Mouse (Mus musculus): ENCODE measurements at regions not wholly inside any gene's neighbourhood (a gene's known extent, or its start where the extent isn't known, plus 50 kb on each side); places are given as distances from the start of the nearest gene placed in this dataset.

- no peak for ATAC-seq (ENCODE audit: insufficient number of reproducible peaks, insufficient read depth, low FRiP score, low TSS enrichment)
- H3K9ac ChIP-seq: no peak overlapping the region
- 74% methylated on average over 11 of the region's 11 CpGs for WGBS
These were observed 111.4 kb downstream of the Cd83 start for GRCm38 (mm10) chr13:43895990-43896389.

GRCm38 (mm10) chr13:43897046-43897445 lies 112.5 kb downstream of the Cd83 start:
- ATAC-seq (ENCODE audit: insufficient number of reproducible peaks, insufficient read depth, low FRiP score, low TSS enrichment): no peak
- H3K4me1 ChIP-seq: peaks cover 3% of the 10 kb centered on the region; the same call in 1 of the 2 replicates
- H3K4me2 ChIP-seq (replicated peaks): no peak overlapping the region
- 76% methylated on average over 8 of the region's 8 CpGs for WGBS
- H3K9ac ChIP-seq: no peak overlapping the region
- H3K27ac ChIP-seq: no peak overlapping the region
- H3K36me3 ChIP-seq: no peaks in the 10 kb centered on the region
- no peaks in the 10 kb centered on the region for H3K9me3 ChIP-seq
- H3K4me3 ChIP-seq: no peak overlapping the region
- no peaks in the 10 kb centered on the region for H3K27me3 ChIP-seq

More at GRCm38 (mm10) chr13:43895990-43896389, 111.4 kb downstream of the Cd83 start:
- no peak overlapping the region for H3K4me3 ChIP-seq
- H3K4me2 ChIP-seq (replicated peaks): no peak overlapping the region
- no peak overlapping the region for H3K27ac ChIP-seq
- peaks cover 6% of the 10 kb centered on the region; the same call in 1 of the 2 replicates for H3K4me1 ChIP-seq
- no peaks in the 10 kb centered on the region for H3K36me3 ChIP-seq
- H3K27me3 ChIP-seq: no peaks in the 10 kb centered on the region
- no peaks in the 10 kb centered on the region for H3K9me3 ChIP-seq

- 77% methylated on average over 12 of the region's 12 CpGs for WGBS
- no peak overlapping the region for H3K27ac ChIP-seq
- H3K9ac ChIP-seq: no peak overlapping the region
- no peaks in the 10 kb centered on the region for H3K36me3 ChIP-seq
- H3K4me2 ChIP-seq (replicated peaks): no peak overlapping the region
- H3K9me3 ChIP-seq: no peaks in the 10 kb centered on the region
- H3K4me1 ChIP-seq: no peaks in the 10 kb centered on the region
- H3K4me3 ChIP-seq: no peak overlapping the region
- ATAC-seq (ENCODE audit: insufficient number of reproducible peaks, insufficient read depth, low FRiP score, low TSS enrichment): no peak
- H3K27me3 ChIP-seq: no peaks in the 10 kb centered on the region
These were observed 114.1 kb downstream of the Cd83 start for GRCm38 (mm10) chr13:43898555-43899258.

- Histone ChIP-seq H3K4me2 (replicated peaks) (no peak overlapping the region), H3K9me3 (no peaks in the 10 kb centered on the region), H3K27me3 (no peaks in the 10 kb centered on the region), H3K36me3 (no peaks in the 10 kb centered on the region), H3K9ac (no peak overlapping the region), H3K4me3 (no peak overlapping the region), H3K4me1 (no peaks in the 10 kb centered on the region), H3K27ac (no peak overlapping the region)
- 91% methylated on average over 2 of the region's 2 CpGs for WGBS
- ATAC-seq (ENCODE audit: insufficient number of reproducible peaks, insufficient read depth, low FRiP score, low TSS enrichment): no peak
These were observed 115.5 kb downstream of the Cd83 start for GRCm38 (mm10) chr13:43900115-43900514.

GRCm38 (mm10) chr13:43900758-43901157 lies 116.2 kb downstream of the Cd83 start:
- Histone ChIP-seq H3K4me1 (no peaks in the 10 kb centered on the region), H3K9me3 (no peaks in the 10 kb centered on the region)
- ATAC-seq (ENCODE audit: insufficient number of reproducible peaks, insufficient read depth, low FRiP score, low TSS enrichment): no peak

GRCm38 (mm10) chr13:43903391-43903790 lies 118.8 kb downstream of the Cd83 start:
- Histone ChIP-seq H3K4me2 (replicated peaks) (no peak overlapping the region), H3K27me3 (no peaks in the 10 kb centered on the region), H3K9ac (no peak overlapping the region), H3K4me1 (peaks cover 13% of the 10 kb centered on the region), H3K36me3 (no peaks in the 10 kb centered on the region), H3K9me3 (no peaks in the 10 kb centered on the region), H3K4me3 (no peak overlapping the region), H3K27ac (no peak overlapping the region)
- no peak for ATAC-seq (ENCODE audit: insufficient number of reproducible peaks, insufficient read depth, low FRiP score, low TSS enrichment)

More at GRCm38 (mm10) chr13:43900758-43901157, 116.2 kb downstream of the Cd83 start:
- Histone ChIP-seq H3K27me3 (no peaks in the 10 kb centered on the region), H3K27ac (no peak overlapping the region), H3K4me3 (no peak overlapping the region), H3K4me2 (replicated peaks) (no peak overlapping the region), H3K36me3 (no peaks in the 10 kb centered on the region), H3K9ac (no peak overlapping the region)
- WGBS: 67% methylated on average over 7 of the region's 7 CpGs

GRCm38 (mm10) chr13:43904291-43904690 lies 119.7 kb downstream of the Cd83 start:
- no peak overlapping the region for H3K4me3 ChIP-seq
- no peak for ATAC-seq (ENCODE audit: insufficient number of reproducible peaks, insufficient read depth, low FRiP score, low TSS enrichment)
- H3K4me2 ChIP-seq (replicated peaks): no peak overlapping the region
- H3K9me3 ChIP-seq: no peaks in the 10 kb centered on the region
- H3K9ac ChIP-seq: no peak overlapping the region
- H3K36me3 ChIP-seq: no peaks in the 10 kb centered on the region
- H3K27ac ChIP-seq: no peak overlapping the region
- H3K4me1 ChIP-seq: peaks cover 14% of the 10 kb centered on the region
- no peaks in the 10 kb centered on the region for H3K27me3 ChIP-seq
- 35% methylated on average over 1 of the region's 1 CpGs for WGBS

GRCm38 (mm10) chr13:43906241-43906640 lies 121.7 kb downstream of the Cd83 start:
- H3K9me3 ChIP-seq: no peaks in the 10 kb centered on the region
- ATAC-seq (ENCODE audit: insufficient number of reproducible peaks, insufficient read depth, low FRiP score, low TSS enrichment): no peak
- H3K27me3 ChIP-seq: no peaks in the 10 kb centered on the region
- no peak overlapping the region for H3K27ac ChIP-seq
- no peaks in the 10 kb centered on the region for H3K36me3 ChIP-seq
- H3K9ac ChIP-seq: no peak overlapping the region
- peaks cover 14% of the 10 kb centered on the region for H3K4me1 ChIP-seq
- 78% methylated on average over 7 of the region's 7 CpGs for WGBS
- H3K4me3 ChIP-seq: no peak overlapping the region
- no peak overlapping the region for H3K4me2 ChIP-seq (replicated peaks)

GRCm38 (mm10) chr13:43907425-43907824 lies 122.8 kb downstream of the Cd83 start:
- Histone ChIP-seq H3K4me3 (no peak overlapping the region), H3K4me2 (replicated peaks) (no peak overlapping the region), H3K27ac (no peak overlapping the region), H3K9ac (no peak overlapping the region), H3K9me3 (no peaks in the 10 kb centered on the region), H3K4me1 (peaks cover 14% of the 10 kb centered on the region), H3K27me3 (no peaks in the 10 kb centered on the region), H3K36me3 (no peaks in the 10 kb centered on the region)
- WGBS: 67% methylated on average over 8 of the region's 8 CpGs
- no peak for ATAC-seq (ENCODE audit: insufficient number of reproducible peaks, insufficient read depth, low FRiP score, low TSS enrichment)

- no peak for ATAC-seq (ENCODE audit: insufficient number of reproducible peaks, insufficient read depth, low FRiP score, low TSS enrichment)
- H3K27ac ChIP-seq: no peak overlapping the region
- H3K4me2 ChIP-seq (replicated peaks): no peak overlapping the region
These were observed 123.6 kb downstream of the Cd83 start for GRCm38 (mm10) chr13:43908041-43908644.

GRCm38 (mm10) chr13:43909933-43910332 lies 125.4 kb downstream of the Cd83 start:
- Histone ChIP-seq H3K9me3 (no peaks in the 10 kb centered on the region), H3K4me2 (replicated peaks) (no peak overlapping the region), H3K4me3 (no peak overlapping the region), H3K4me1 (peaks cover 14% of the 10 kb centered on the region), H3K27me3 (no peaks in the 10 kb centered on the region), H3K27ac (no peak overlapping the region), H3K36me3 (no peaks in the 10 kb centered on the region), H3K9ac (no peak overlapping the region)
- no peak for ATAC-seq (ENCODE audit: insufficient number of reproducible peaks, insufficient read depth, low FRiP score, low TSS enrichment)
- WGBS: 25% methylated on average over 7 of the region's 7 CpGs

More at GRCm38 (mm10) chr13:43908041-43908644, 123.6 kb downstream of the Cd83 start:
- Histone ChIP-seq H3K9me3 (no peaks in the 10 kb centered on the region), H3K9ac (no peak overlapping the region), H3K4me1 (peaks cover 14% of the 10 kb centered on the region), H3K27me3 (no peaks in the 10 kb centered on the region), H3K36me3 (no peaks in the 10 kb centered on the region), H3K4me3 (no peak overlapping the region)
- 54% methylated on average over 16 of the region's 16 CpGs for WGBS

GRCm38 (mm10) chr13:43913476-43913875 lies 128.9 kb downstream of the Cd83 start:
- Histone ChIP-seq H3K9ac (no peak overlapping the region), H3K36me3 (no peaks in the 10 kb centered on the region), H3K4me2 (replicated peaks) (no peak overlapping the region), H3K4me1 (peaks cover under 1% of the 10 kb centered on the region), H3K27ac (no peak overlapping the region), H3K9me3 (no peaks in the 10 kb centered on the region), H3K27me3 (no peaks in the 10 kb centered on the region), H3K4me3 (no peak overlapping the region)
- no peak for ATAC-seq (ENCODE audit: insufficient number of reproducible peaks, insufficient read depth, low FRiP score, low TSS enrichment)
- 36% methylated on average over 7 of the region's 7 CpGs for WGBS

Data from embryonic facial prominence, embryonic 12.5 days (tissue).